Comparison of ENCODE assay signal across 37 mouse cellular contexts in genomic region chr2:29752397-29752796, GRCm38 (mm10). TPM values are rescaled to one million over a fixed set of nuclear protein-coding genes. Genes with fewer than 3 reads are reported as not detected.
"Had no signal": no experiment of that assay in that cellular context is flagged by ENCODE, and none has a peak within 500 bp of the region (broad histone marks: within the 10 kb centered on the region; RNA-seq: fewer than 3 reads in every experiment).

No protein-coding gene starts in this region.

- H3K9me3 ChIP-seq: heart, embryonic 13.5 days; heart, embryonic 15.5 days; hindbrain, embryonic 13.5 days; hindbrain, embryonic 15.5 days; limb, embryonic 10.5 days; liver, embryonic 13.5 days; liver, embryonic 15.5 days had no signal

- DNase-seq: gastrocnemius, postnatal 14 days; gastrocnemius, postnatal 36 days; heart, adult 2 months; heart, postnatal 14 days; heart, postnatal 36 days; kidney, adult 11 months; kidney, adult 2 months; kidney, postnatal 10 days; kidney, postnatal 25 days; liver; liver, embryonic 13.5 days; liver, postnatal 0 days had no signal

- H3K36me3 ChIP-seq: heart, embryonic 13.5 days; heart, embryonic 15.5 days; hindbrain, embryonic 13.5 days; hindbrain, embryonic 15.5 days; limb, embryonic 10.5 days; limb, embryonic 12.5 days; liver, embryonic 13.5 days; liver, embryonic 15.5 days had no signal

- H3K27ac ChIP-seq: heart, adult 2 months; heart, embryonic 13.5 days; heart, embryonic 15.5 days; hindbrain, embryonic 13.5 days; hindbrain, embryonic 15.5 days; hindbrain, postnatal 0 days; left cerebral cortex, adult 2 months; limb, embryonic 12.5 days; liver, embryonic 13.5 days; liver, embryonic 15.5 days had no signal

- H3K4me1 ChIP-seq: liver, embryonic 15.5 days had no signal

- ATAC-seq: hindbrain, postnatal 0 days had no signal

- H3K9ac ChIP-seq: heart, embryonic 13.5 days; heart, embryonic 15.5 days; hindbrain, embryonic 13.5 days; hindbrain, embryonic 15.5 days; liver, embryonic 13.5 days; liver, embryonic 15.5 days; liver, postnatal 0 days had no signal

- H3K4me3 ChIP-seq: heart, adult 2 months; hindbrain, embryonic 13.5 days; left cerebral cortex, adult 2 months; liver, embryonic 13.5 days had no signal

RNA-seq across cellular contexts. Expression of gene Gm13420, which starts 0.9 kb away (rescaled TPM):
- total RNA-seq: gastrocnemius, adult 18-20 months; gastrocnemius, adult 8-10 months; gastrocnemius, postnatal 14 days; gastrocnemius, postnatal 36 days; heart, adult 2 months; heart, postnatal 14 days; heart, postnatal 36 days; hematopoietic stem cell, adult 5-6 weeks had no signal
- polyA plus RNA-seq: heart, adult 2 months; heart, embryonic 11.5 days; heart, embryonic 13.5 days; heart, embryonic 15.5 days; heart, postnatal 0 days; hindbrain, embryonic 11.5 days; hindbrain, embryonic 13.5 days; limb, embryonic 12.5 days had no signal

RNA-seq across cellular contexts. Expression of gene Gm13547, which starts 6.7 kb away (rescaled TPM):
- total RNA-seq: gastrocnemius, adult 18-20 months; gastrocnemius, adult 8-10 months; gastrocnemius, postnatal 14 days; gastrocnemius, postnatal 36 days; heart, adult 2 months; heart, postnatal 14 days; heart, postnatal 36 days; hematopoietic stem cell, adult 5-6 weeks; hindbrain, postnatal 0 days; layer of hippocampus, adult 18-20 months; layer of hippocampus, postnatal 10 days; layer of hippocampus, postnatal 25 days; left cerebral cortex, adult 2 months; left cerebral cortex, postnatal 10 days; left cerebral cortex, postnatal 25 days had no signal
- polyA plus RNA-seq: gonadal fat pad, adult 2 months; heart, adult 2 months; heart, embryonic 13.5 days; heart, embryonic 15.5 days; heart, postnatal 0 days; hindbrain, embryonic 11.5 days; hindbrain, embryonic 13.5 days; intestine, embryonic 14.5 days; intestine, embryonic 16.5 days; kidney, adult 2 months; large intestine, adult 2 months; limb, embryonic 12.5 days; limb, embryonic 14.5 days; liver, embryonic 13.5 days; liver, embryonic 15.5 days; liver, postnatal 0 days had no signal
